Mouse (Mus musculus) midbrain, embryonic 14.5 days (tissue): ENCODE results near the gene Lypd6b. TPM values are rescaled to one million over a fixed set of nuclear protein-coding genes. Genes with fewer than 3 reads are reported as not detected.

Source experiments
- ATAC-seq: fragments of 200-750 bp; cut with Nextera tagmentation; 2 replicates; pipeline ENCODE4 v1.8.0; 2017; ENCODE audit warnings: moderate number of reproducible peaks, moderate library complexity; ENCODE audit not compliant: low FRiP score, low TSS enrichment
- DNase-seq: peaks from one replicate; pipeline ENCODE4 v3.0.0-alpha.2; 2015
- H3K27ac ChIP-seq: fragments of 300-500 bp; sonication (generic); replicated peaks from 2 replicates; pipeline ENCODE4 v1.5.1; 2014; ENCODE audit warnings: mild to moderate bottlenecking, low read depth, low read length, moderate library complexity
- H3K27me3 ChIP-seq: fragments of 300-500 bp; sonication (generic); 2 replicates; pipeline ENCODE4 v1.6.1; 2014; ENCODE audit warnings: low read length, control low read depth, mixed read lengths; ENCODE audit not compliant: control insufficient read depth, insufficient read depth
- H3K36me3 ChIP-seq: fragments of 300-500 bp; sonication (generic); 2 replicates; pipeline ENCODE4 v1.6.1; 2014; ENCODE audit warnings: low read length, control low read depth; ENCODE audit not compliant: control insufficient read depth, insufficient read depth
- H3K4me1 ChIP-seq: fragments of 300-500 bp; sonication (generic); 2 replicates; pipeline ENCODE4 v1.6.1; 2014; ENCODE audit warnings: mild to moderate bottlenecking, antibody characterized with exemption, low read length, control low read depth; ENCODE audit not compliant: control insufficient read depth, insufficient read depth
- H3K4me2 ChIP-seq: fragments of 300-500 bp; sonication (generic); 2 replicates; pipeline ENCODE4 v1.6.1; 2014; ENCODE audit warnings: mild to moderate bottlenecking, low read length, moderate library complexity
- H3K4me3 ChIP-seq: fragments of 300-500 bp; sonication (generic); replicated peaks from 2 replicates; pipeline ENCODE4 v1.5.1; 2014; ENCODE audit warnings: low read depth, low read length
- H3K9ac ChIP-seq: fragments of 300-500 bp; sonication (generic); replicated peaks from 2 replicates; pipeline ENCODE4 v1.6.1; 2014; ENCODE audit warnings: mild to moderate bottlenecking, low read length, moderate library complexity
- H3K9me3 ChIP-seq: fragments of 300-500 bp; sonication (generic); 2 replicates; pipeline ENCODE4 v1.6.1; 2016; ENCODE audit warnings: low read length, control low read depth, mixed read lengths; ENCODE audit not compliant: control insufficient read depth
- WGBS: fragments of 180-500 bp; shearing (Covaris S2); extraction: QIAGEN DNeasy Blood & Tissue Kit; methylation state at CpG from one replicate; pipeline ENCODE4 v1.1.7; 2014; 5-methylcytosine and 5-hydroxymethylcytosine counted together
- polyA plus RNA-seq: library from polyadenylated mRNA; unstranded; fragments of >200 nt; fragmentation: Nextera tagmentation; extraction: Ambion mirVana; gene quantifications from 2 replicates; pipeline ENCODE4 v1.2.1, GENCODE M21; 2014

Gene Lypd6b
- polyA plus RNA-seq, 1 experiment from 2014 or later = 8.7 TPM

DNA sequence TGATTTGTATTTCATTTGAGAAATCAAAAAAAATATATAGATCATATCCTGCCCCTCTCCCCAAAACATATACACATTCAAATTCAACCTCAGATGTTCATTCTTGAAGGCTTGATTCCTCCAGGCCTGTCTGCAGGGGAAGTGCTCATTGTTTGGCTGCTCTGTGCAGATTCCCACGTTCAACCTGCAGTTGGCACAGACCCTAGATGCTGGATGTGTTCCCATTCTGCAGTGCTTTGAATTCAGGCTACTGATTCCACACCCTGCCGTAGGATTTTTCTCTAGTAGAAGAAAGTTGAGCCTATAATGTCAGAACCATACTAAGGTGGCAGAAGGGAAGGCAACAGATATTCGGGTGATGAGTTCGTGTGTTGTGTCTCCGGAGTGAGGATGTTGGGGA, 195.5 kb downstream of the Lypd6b start:
- H3K9ac ChIP-seq = no peak overlapping the region
- H3K9me3 ChIP-seq = no peaks in the 10 kb centered on the region
- H3K4me1 ChIP-seq = no peaks in the 10 kb centered on the region; the same call in 1 of the 2 replicates
- H3K27ac ChIP-seq = no peak overlapping the region
- ATAC-seq (no peak), DNase-seq (peak; percentile 49)
- WGBS = 79% methylated on average over 5 of the region's 5 CpGs
- H3K4me3 ChIP-seq = no peak overlapping the region
- no peaks in the 10 kb centered on the region for H3K36me3 ChIP-seq
- H3K4me2 ChIP-seq = no peak overlapping the region
- no peaks in the 10 kb centered on the region for H3K27me3 ChIP-seq

DNA sequence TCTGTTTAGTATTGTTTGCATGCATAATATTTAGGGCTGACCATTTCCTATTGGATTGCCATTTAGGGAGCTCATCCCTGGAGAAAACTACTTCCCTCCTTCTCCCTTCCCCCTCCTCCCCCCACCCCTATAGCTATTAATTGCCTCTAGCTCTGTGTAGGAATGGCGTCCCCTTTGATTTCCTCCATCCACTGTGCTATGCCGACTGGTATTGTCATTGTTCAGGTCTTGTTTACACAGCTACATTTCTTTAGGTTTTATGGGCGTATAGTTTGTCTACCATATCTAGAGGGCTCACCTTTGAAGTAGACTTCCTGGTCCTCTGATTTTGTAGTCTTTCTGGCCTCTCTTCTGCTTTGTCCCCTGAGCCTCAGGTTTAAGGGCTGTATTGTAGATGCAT, 197.3 kb downstream of the Lypd6b start:
- no peaks in the 10 kb centered on the region for H3K36me3 ChIP-seq
- WGBS = 86% methylated on average over 3 of the region's 3 CpGs
- H3K4me2 ChIP-seq = no peak overlapping the region
- no peak for DNase-seq
- no peaks in the 10 kb centered on the region; the same call in 1 of the 2 replicates for H3K4me1 ChIP-seq
- H3K9ac ChIP-seq = no peak overlapping the region
- no peaks in the 10 kb centered on the region for H3K9me3 ChIP-seq
- H3K27me3 ChIP-seq = no peaks in the 10 kb centered on the region
- ATAC-seq = no peak
- H3K27ac ChIP-seq = no peak overlapping the region
- H3K4me3 ChIP-seq = no peak overlapping the region

GRCm38 (mm10) chr2:49995841-49996240, 208.4 kb downstream of the Lypd6b start:
- no peak for ATAC-seq
- H3K36me3 ChIP-seq = no peaks in the 10 kb centered on the region
- H3K4me3 ChIP-seq = no peak overlapping the region
- H3K27ac ChIP-seq = no peak overlapping the region
- H3K9ac ChIP-seq = no peak overlapping the region
- H3K4me2 ChIP-seq = no peak overlapping the region
- no peak for DNase-seq
- 91% methylated on average over 4 of the region's 4 CpGs for WGBS
- H3K27me3 ChIP-seq = no peaks in the 10 kb centered on the region
- H3K4me1 ChIP-seq = no peaks in the 10 kb centered on the region
- H3K9me3 ChIP-seq = no peaks in the 10 kb centered on the region

- no peak overlapping the region for H3K9ac ChIP-seq
- ATAC-seq (no peak), DNase-seq (no peak)
- H3K27ac ChIP-seq = no peak overlapping the region
- no peaks in the 10 kb centered on the region for H3K9me3 ChIP-seq
- H3K4me1 ChIP-seq = no peaks in the 10 kb centered on the region
- 82% methylated on average over 1 of the region's 1 CpGs for WGBS
- H3K27me3 ChIP-seq = no peaks in the 10 kb centered on the region
- no peak overlapping the region for H3K4me3 ChIP-seq
- H3K36me3 ChIP-seq = no peaks in the 10 kb centered on the region
- no peak overlapping the region for H3K4me2 ChIP-seq
Observed at GRCm38 (mm10) chr2:49997216-49997615, 209.7 kb downstream of the Lypd6b start.

Other genes starting within 250 kb of the Lypd6b start
- 221 and 251 TPM in 2 replicates for gene Kif5c, start 168.4 kb upstream of the Lypd6b start, polyA plus RNA-seq